Mouse (Mus musculus) neutrophil, adult 5-6 weeks (primary cell): ENCODE results near the gene Synpo2. TPM values are rescaled to one million over a fixed set of nuclear protein-coding genes. Genes with fewer than 3 reads are reported as not detected.
A peak's percentile ranks its signal among the peaks of the same experiment; 100 is the strongest.

ENCODE experiments used
- ATAC-seq: fragments of 151-379, 151-347 bp; 2 replicates; pipeline ENCODE4 v1.8.0; 2017; ENCODE audit warnings: mild to moderate bottlenecking, moderate TSS enrichment; ENCODE audit not compliant: insufficient number of reproducible peaks, poor library complexity, low FRiP score, severe bottlenecking; ENCODE audit errors: extremely low read depth
- total RNA-seq: library from RNA; stranded (forward); fragments of 200-1000 nt; gene quantifications from 2 replicates; pipeline ENCODE4 v1.2.3, GENCODE M21; 2017

Synpo2 gene
- total RNA-seq, 1 experiment from 2014 or later, result not detected

- ATAC-seq, result no peak
Measured at GRCm38 (mm10) chr3:123173553-123174378, 62.2 kb downstream of the Synpo2 start.

- ATAC-seq, result no peak
Measured at GRCm38 (mm10) chr3:123172151-123172550, 63.8 kb downstream of the Synpo2 start.

GRCm38 (mm10) chr3:123169398-123169797 lies 66.6 kb downstream of the Synpo2 start:
- no peak for ATAC-seq

- peak; percentile 56; the same call in 1 of the 2 replicates for ATAC-seq
Measured at GRCm38 (mm10) chr3:123168815-123169214, 67.1 kb downstream of the Synpo2 start.

- no peak for ATAC-seq
Measured at GRCm38 (mm10) chr3:123166450-123166849, 69.5 kb downstream of the Synpo2 start.

- no peak for ATAC-seq
Measured at GRCm38 (mm10) chr3:123164183-123164582, 71.8 kb downstream of the Synpo2 start.

GRCm38 (mm10) chr3:123163192-123163523 lies 72.8 kb downstream of the Synpo2 start:
- ATAC-seq, result no peak

- ATAC-seq, result no peak
Measured at GRCm38 (mm10) chr3:123162289-123163191, 73.4 kb downstream of the Synpo2 start.

- ATAC-seq, result 0 out of 2 replicates have a peak, but pooled peaks have one; percentile 44
Measured at GRCm38 (mm10) chr3:123160792-123161191, 75.2 kb downstream of the Synpo2 start.

GRCm38 (mm10) chr3:123159139-123159824 lies 76.7 kb downstream of the Synpo2 start:
- no peak for ATAC-seq

GRCm38 (mm10) chr3:123158579-123158978 lies 77.4 kb downstream of the Synpo2 start:
- no peak for ATAC-seq

GRCm38 (mm10) chr3:123153337-123153736 lies 82.6 kb downstream of the Synpo2 start:
- ATAC-seq, result no peak

GRCm38 (mm10) chr3:123152911-123153310 lies 83.0 kb downstream of the Synpo2 start:
- no peak for ATAC-seq

GRCm38 (mm10) chr3:123150523-123151135 lies 85.3 kb downstream of the Synpo2 start:
- ATAC-seq, result no peak

- ATAC-seq, result no peak
Measured at GRCm38 (mm10) chr3:123149380-123150162, 86.4 kb downstream of the Synpo2 start.

- no peak for ATAC-seq
Measured at GRCm38 (mm10) chr3:123148641-123149040, 87.3 kb downstream of the Synpo2 start.

GRCm38 (mm10) chr3:123146557-123146956 lies 89.4 kb downstream of the Synpo2 start:
- ATAC-seq, result no peak

GRCm38 (mm10) chr3:123145942-123146341 lies 90.0 kb downstream of the Synpo2 start:
- ATAC-seq, result no peak
